Mouse (Mus musculus) C2C12 (cell line): ENCODE measurements at regions not wholly inside any gene's neighbourhood (a gene's known extent, or its start where the extent isn't known, plus 50 kb on each side); places are given as distances from the start of the nearest gene placed in this dataset.

Source experiments
- H3K27me3 ChIP-seq: one replicate; pipeline ENCODE4 v1.6.1; 2011; ENCODE audit not compliant: control insufficient read depth, insufficient read depth, insufficient read length
- H3K36me3 ChIP-seq: one replicate; pipeline ENCODE4 v1.6.1; 2011; ENCODE audit not compliant: control insufficient read depth, insufficient read depth
- H3K4me3 ChIP-seq: one replicate; pipeline ENCODE4 v1.5.1; 2011; ENCODE audit warnings: mild to moderate bottlenecking, control low read depth; ENCODE audit not compliant: poor library complexity, insufficient read depth, severe bottlenecking
- H3K79me2 ChIP-seq: one replicate; pipeline ENCODE4 v1.6.1; 2011; ENCODE audit not compliant: control insufficient read depth, insufficient read depth
- H3K79me3 ChIP-seq: one replicate; pipeline ENCODE4 v1.6.1; 2011; ENCODE audit warnings: low read depth, control low read depth
- H3ac ChIP-seq: one replicate; pipeline ENCODE3; 2011; ENCODE audit warnings: low read depth; ENCODE audit not compliant: control insufficient read depth, insufficient read length
- CEBPB ChIP-seq: IDR thresholded peaks from one replicate; pipeline ENCODE4 v1.6.1; 2011; ENCODE audit warnings: low read depth, mild to moderate bottlenecking, control low read depth, moderate library complexity
- CTCF ChIP-seq: IDR thresholded peaks from one replicate; pipeline ENCODE4 v1.5.1; 2011; ENCODE audit not compliant: control insufficient read depth, insufficient read depth, insufficient read length
- FOSL1 ChIP-seq: IDR thresholded peaks from one replicate; pipeline ENCODE4 v1.8.0; 2011; ENCODE audit warnings: mild to moderate bottlenecking, low read length; ENCODE audit not compliant: poor library complexity, insufficient read depth, severe bottlenecking
- MAX ChIP-seq: IDR thresholded peaks from one replicate; pipeline ENCODE4 v1.6.1; 2011; ENCODE audit warnings: mild to moderate bottlenecking, control low read depth
- MYOD1 ChIP-seq: IDR thresholded peaks from one replicate; pipeline ENCODE4 v1.6.1; 2011; ENCODE audit warnings: low read depth; ENCODE audit not compliant: control insufficient read depth, insufficient read length
- MYOG ChIP-seq: IDR thresholded peaks from one replicate; pipeline ENCODE4 v1.6.1; 2011; ENCODE audit not compliant: control insufficient read depth, insufficient read length; ENCODE audit errors: extremely low read depth
- USF1 ChIP-seq: IDR thresholded peaks from one replicate; pipeline ENCODE4 v1.6.1; 2011; ENCODE audit warnings: low read depth, mild to moderate bottlenecking, control low read depth, moderate library complexity

DNA sequence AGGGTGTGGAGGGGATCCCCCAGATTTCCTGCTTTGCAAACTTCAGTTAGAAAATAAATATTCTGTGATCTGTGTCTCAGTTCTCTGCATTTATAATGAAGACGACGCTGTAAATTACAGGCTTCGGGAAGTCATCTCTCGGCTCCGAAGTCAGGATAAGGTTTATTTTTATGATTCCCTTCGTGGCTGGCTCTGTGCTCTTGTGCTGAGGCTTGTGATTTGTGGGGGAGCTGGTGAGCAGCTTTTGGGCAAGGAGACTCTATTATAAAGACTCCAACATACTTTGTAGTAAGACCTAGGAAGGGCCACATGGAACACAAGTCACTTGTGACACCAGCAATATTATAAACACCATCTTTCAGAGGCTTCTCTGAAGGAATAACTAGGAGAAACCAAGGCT, 146.0 kb downstream of the Kcnk1 start:
- H3K4me3 ChIP-seq = no peak overlapping the region
- H3K79me3 ChIP-seq = no peaks in the 10 kb centered on the region
- peaks cover 16% of the 10 kb centered on the region for H3K27me3 ChIP-seq
- H3ac ChIP-seq = no peak overlapping the region
- no peaks in the 10 kb centered on the region for H3K36me3 ChIP-seq
- H3K79me2 ChIP-seq = no peaks in the 10 kb centered on the region
- TF ChIP-seq USF1 = no peak
- TF ChIP-seq MAX = no peak
- no peak for TF ChIP-seq CEBPB

DNA sequence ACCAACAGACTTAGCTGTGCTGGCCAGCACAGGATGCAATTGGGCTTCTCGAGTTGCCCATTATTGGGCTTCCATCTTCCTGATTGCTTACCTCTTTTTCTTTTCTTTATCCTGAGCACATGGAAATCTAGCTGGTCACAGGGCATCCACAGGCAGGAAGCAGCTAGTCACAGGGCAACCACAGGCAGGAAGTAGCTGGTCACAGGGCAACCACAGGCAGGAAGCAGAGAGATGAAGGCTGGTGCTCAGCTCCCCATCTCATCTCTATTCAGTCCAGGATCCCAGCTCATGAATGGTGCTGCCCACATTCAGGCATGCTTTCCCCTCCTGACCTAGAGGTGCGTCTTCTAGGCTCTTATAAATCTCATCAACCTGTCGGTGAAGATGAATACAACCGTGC, 146.8 kb upstream of the Slc35f3 start:
- Histone ChIP-seq H3K27me3 (peaks cover 17% of the 10 kb centered on the region), H3K79me3 (no peaks in the 10 kb centered on the region), H3ac (no peak overlapping the region), H3K4me3 (no peak overlapping the region), H3K36me3 (no peaks in the 10 kb centered on the region), H3K79me2 (no peaks in the 10 kb centered on the region)
- TF ChIP-seq FOSL1 = no peak
- no peak for TF ChIP-seq MYOG
- no peak for TF ChIP-seq MAX
- no peak for TF ChIP-seq MYOD1
- TF ChIP-seq USF1 = no peak
- no peak for TF ChIP-seq CTCF
- no peak for TF ChIP-seq CEBPB

DNA sequence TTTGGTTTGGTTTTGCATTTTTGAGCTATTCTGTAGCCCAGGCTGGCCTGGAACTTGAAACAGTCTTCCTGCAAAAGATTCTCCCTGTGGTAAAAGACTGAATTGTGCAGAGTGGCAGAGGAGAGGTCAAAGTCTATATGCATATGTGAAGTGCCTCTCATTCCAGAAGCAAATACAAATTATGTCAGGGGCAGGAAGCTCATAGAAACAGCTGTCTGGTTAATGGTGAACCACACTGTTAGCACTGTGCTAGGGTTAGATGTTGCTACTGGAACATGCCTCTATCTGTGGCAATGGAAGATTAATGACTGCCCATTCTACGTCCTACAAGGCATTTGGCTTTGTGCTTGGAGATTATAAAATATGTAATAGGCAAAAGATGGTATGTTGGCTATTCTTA, 144.4 kb upstream of the Slc35f3 start:
- H3K36me3 ChIP-seq = no peaks in the 10 kb centered on the region
- H3ac ChIP-seq = no peak overlapping the region
- no peaks in the 10 kb centered on the region for H3K79me2 ChIP-seq
- no peaks in the 10 kb centered on the region for H3K79me3 ChIP-seq
- no peak for TF ChIP-seq CTCF
- no peak for TF ChIP-seq FOSL1
- TF ChIP-seq MYOD1 = no peak
- no peak for TF ChIP-seq CEBPB
- TF ChIP-seq MYOG = no peak
- no peak for TF ChIP-seq MAX
- no peak for TF ChIP-seq USF1
- peaks cover 10% of the 10 kb centered on the region for H3K27me3 ChIP-seq
- H3K4me3 ChIP-seq = no peak overlapping the region

DNA sequence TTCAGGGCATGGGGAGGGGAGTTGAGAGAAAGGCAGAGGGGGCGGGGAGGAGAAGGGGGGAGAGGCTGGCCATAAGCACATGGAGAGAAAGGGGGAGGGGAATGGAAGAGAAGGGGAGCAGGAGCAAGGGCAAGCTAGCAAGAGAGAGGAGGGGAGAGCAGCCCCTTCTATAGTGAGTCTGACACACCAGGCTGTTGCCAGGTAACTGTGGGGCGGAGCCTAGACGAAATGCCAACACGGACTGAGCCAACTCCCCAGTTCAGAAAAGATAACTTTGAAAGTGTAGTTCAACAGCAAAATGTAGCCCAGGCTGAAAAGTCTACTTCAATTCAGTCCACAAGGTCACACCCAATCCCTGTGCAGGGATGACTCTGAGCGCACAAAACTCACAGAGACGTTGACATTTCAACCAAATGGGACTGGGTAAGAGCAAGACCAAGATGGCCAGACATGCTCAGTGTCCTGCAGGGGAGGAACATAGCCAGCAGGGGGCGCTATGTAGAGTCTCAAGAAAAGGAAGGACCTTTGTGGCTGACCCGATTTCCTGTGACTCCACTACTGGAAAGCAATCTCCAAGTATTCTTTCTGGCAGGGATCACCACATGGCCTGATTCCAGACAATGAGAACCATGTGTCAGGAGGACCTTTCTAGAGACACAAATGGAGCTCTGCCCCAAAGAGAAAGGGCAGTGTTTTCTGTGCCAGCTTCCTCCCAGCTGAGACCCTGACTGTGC, 140.7 kb upstream of the Slc35f3 start:
- H3K27me3 ChIP-seq = peaks cover 10% of the 10 kb centered on the region
- no peaks in the 10 kb centered on the region for H3K79me3 ChIP-seq
- no peak overlapping the region for H3K4me3 ChIP-seq
- H3K79me2 ChIP-seq = no peaks in the 10 kb centered on the region
- no peak overlapping the region for H3ac ChIP-seq
- H3K36me3 ChIP-seq = no peaks in the 10 kb centered on the region
- TF ChIP-seq MYOG (no peak), CEBPB (no peak), MYOD1 (no peak), FOSL1 (no peak), MAX (no peak), CTCF (no peak), USF1 (no peak)

DNA sequence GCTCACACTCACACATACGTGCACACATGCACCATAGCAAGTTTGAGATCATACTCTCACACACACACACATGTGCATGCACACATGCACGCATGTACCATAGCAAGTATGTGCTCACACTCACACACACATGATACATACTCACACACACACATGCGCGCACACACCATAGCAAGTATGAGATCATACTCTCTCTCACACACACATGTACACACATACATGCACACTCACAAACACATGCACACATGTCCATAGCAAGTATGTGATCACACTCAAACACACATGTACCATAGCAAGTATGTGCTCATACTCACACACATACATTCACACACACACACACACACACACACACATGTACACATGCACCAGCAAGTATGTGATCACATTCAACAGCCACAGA, 138.9 kb upstream of the Slc35f3 start:
- TF ChIP-seq CEBPB (no peak), CTCF (no peak), MYOD1 (no peak), USF1 (no peak), MYOG (no peak), MAX (no peak), FOSL1 (no peak)
- peaks cover 4% of the 10 kb centered on the region for H3K27me3 ChIP-seq
- H3K79me3 ChIP-seq = no peaks in the 10 kb centered on the region
- no peaks in the 10 kb centered on the region for H3K36me3 ChIP-seq
- H3ac ChIP-seq = no peak overlapping the region
- H3K4me3 ChIP-seq = no peak overlapping the region
- H3K79me2 ChIP-seq = no peaks in the 10 kb centered on the region

DNA sequence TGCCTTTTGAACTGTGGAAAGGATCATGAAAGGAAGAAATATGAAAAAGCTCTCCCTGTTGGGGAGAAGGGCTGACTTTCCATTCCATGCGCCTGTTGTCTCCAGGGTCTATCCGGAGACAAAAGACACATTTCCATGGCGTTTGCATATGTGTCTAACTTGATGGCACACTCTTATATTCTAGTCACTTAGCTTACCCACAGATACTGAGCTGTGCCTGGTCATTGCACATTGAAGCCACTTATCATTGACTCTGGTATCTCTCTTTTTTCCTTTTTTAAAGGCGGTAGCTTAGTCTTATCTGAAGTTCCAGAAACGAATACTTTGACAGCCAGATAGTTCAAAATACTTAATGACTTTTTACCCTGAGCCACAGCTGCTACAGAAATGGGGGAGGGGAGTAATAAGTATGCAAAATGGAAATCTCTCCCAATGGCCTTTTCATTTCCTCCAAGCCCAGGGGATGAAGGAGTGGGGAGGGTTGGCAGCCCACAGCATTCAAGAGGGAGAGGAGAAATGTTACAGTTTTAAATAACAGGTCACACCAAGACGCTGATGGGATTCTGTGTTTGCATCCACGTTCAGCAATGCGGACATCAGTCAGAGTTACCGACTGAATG, 137.9 kb upstream of the Slc35f3 start:
- Histone ChIP-seq H3K79me2 (no peaks in the 10 kb centered on the region), H3K36me3 (no peaks in the 10 kb centered on the region), H3K4me3 (no peak overlapping the region), H3K79me3 (no peaks in the 10 kb centered on the region), H3K27me3 (no peaks in the 10 kb centered on the region), H3ac (no peak overlapping the region)
- TF ChIP-seq USF1 = no peak
- no peak for TF ChIP-seq MAX
- TF ChIP-seq FOSL1 = no peak
- no peak for TF ChIP-seq CEBPB
- no peak for TF ChIP-seq MYOD1
- TF ChIP-seq MYOG = no peak
- TF ChIP-seq CTCF = no peak
